Mouse (Mus musculus): ENCODE data around the gene Csf2ra.
"Not testable (repeated sequence)": the region's sequence is repeated elsewhere in the genome, so short reads cannot be mapped to it uniquely, and the experiment has no call there.

Gene Csf2ra

DNA sequence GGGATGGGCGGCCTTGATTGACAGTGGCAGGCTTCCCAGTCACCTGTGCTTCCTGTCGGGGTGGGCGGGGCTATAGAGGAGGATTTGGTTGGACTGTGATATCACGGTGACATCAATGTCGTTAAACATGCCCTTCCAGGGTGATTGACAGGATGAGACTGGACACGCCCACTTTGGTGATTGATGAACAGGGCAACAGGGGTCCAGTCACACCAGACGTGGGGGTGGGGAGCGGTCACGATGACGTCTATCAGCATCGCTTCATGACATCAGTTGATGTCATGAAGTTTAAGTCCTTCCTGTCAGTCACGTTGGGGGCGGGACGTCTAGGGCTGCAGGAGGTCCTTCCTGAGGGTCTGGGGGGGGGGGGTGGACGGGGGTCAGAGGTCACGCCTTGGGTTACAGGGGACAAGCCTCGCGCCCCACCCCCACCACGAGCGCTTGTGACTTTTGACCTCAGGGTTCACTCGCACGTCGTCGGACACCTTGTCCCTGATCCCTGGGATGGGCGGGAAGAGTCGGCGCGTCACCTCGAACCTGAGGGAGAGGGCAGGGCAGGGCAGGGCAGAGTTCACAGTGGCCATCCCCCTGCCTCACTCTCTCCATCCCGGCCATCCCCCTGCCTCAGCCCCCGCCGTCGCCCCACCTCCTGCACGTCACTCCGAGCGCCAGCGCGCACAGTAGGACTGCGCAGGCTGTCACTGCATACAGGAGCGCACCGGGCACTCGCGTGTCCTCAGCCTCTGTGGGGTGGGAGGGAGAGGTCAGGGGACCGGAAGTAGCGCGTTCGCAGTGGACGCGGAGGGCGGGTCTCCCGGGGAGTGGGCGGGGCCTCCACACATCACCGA lies 3.3 kb downstream of the Csf2ra start:
- DNase-seq (ENCODE audit: low read depth), result peak; percentile 37

DNA sequence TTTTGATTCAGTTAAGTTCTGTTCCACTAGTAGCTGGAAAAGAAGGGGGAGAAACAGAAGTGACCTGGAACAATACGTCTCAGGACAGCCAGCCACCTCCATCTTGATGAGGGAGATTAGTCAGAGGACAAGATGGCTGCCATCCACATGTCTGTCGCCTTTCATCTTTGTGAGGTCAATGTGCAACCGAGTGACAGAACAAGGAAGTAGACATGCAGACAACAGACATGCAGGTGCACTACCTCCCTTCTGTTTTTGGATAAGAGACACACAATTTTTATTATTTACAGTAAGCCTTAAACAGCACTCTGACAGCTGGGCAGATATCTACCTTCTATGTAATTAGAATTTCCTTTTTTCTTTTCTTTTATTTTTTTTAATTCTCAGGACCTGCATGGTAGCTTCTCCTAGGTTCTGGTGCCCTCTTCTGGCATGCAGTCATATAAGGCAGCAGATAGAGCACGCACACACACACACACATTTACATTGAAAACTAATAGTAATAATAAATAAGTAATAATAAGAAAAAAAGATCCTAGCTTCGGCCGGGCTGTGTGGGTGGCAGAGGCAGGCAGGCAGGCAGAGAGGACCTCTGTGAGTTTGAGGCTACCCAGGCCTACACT lies 4.4 kb downstream of the Csf2ra start:
- DNase-seq (ENCODE audit: low read depth), result peak; percentile 52

DNA sequence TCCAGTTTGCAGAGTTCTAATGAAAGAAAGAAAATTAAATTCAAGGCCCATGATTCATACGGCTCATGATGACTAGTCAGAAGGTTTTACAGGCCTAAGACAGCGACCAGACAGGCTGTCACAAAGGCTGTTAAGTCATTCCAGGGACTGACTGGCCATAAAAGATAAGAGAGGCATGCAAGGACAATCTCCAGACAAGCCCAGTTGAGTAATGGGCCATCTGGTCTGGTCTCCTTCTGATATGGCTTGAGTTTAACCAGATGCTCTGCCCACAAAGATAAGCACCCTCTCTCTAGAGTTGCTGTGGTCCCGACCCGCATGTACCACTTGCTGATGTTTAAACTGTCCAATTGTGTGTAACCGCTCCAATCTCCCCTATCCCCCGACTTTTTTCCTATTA lies 20.7 kb downstream of the Csf2ra start:
- not testable (repeated sequence) for DNase-seq (ENCODE audit: low read depth)

GRCm38 (mm10) chr19:61199836-61200235 lies 28.4 kb downstream of the Csf2ra start:
- peak; percentile 73 for DNase-seq (ENCODE audit: low read depth)

- DNase-seq (ENCODE audit: low read depth), result peak; percentile 99
These were observed 28.9 kb downstream of the Csf2ra start for GRCm38 (mm10) chr19:61199316-61199715.

DNA sequence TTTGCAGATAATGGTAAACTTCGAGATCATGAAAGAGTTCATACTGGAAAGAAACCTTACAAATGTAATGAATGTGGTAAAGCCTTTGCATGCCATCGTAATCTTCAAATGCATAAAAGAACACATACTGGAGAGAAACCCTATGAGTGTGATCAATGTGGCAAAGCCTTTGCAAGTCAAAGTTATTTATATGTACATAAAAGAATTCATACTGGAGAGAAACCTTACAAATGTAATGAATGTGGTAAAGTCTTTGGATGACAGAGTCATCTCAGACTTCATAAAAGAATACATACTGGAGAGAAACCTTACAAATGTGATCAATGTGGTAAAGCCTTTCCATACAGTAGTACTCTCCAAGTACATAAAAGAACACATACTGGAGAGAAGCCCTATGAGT lies 44.6 kb downstream of the Csf2ra start, which contains the start of gene Gm6020:
Gene Gm6020 (plus strand): TSS at position 301 of the 400 bp plus-strand sequence.
- not testable (repeated sequence) for DNase-seq (ENCODE audit: low read depth)

GRCm38 (mm10) chr19:61175756-61176324 lies 52.4 kb downstream of the Csf2ra start, which contains the start of gene Gm7102:
TSS of gene Gm7102 (minus strand) at chr19:61176309.
- DNase-seq (ENCODE audit: low read depth), result no peak

All from induced T-regulatory cell, adult 2 months (primary cell).